Mouse (Mus musculus): Measurements from ENCODE around the gene Islr. TPM values are rescaled to one million over a fixed set of nuclear protein-coding genes. Genes with fewer than 3 reads are reported as not detected.
"Not testable (repeated sequence)": the region's sequence is repeated elsewhere in the genome, so short reads cannot be mapped to it uniquely, and the experiment has no call there.

Gene Islr
- total RNA-seq (2022) = 10 to 100 TPM; 23.6 to 40.9 (median 28.1) TPM

- no peak for DNase-seq
Measured at GRCm38 (mm10) chr9:58203516-58204447, at the start of gene Islr, which contains the start of gene Islr2. Gene Islr, minus strand, starts transcription at chr9:58204306. Gene Islr2, minus strand, starts transcription at chr9:58204319.

- DNase-seq = not testable (repeated sequence)
Measured at GRCm38 (mm10) chr9:58253805-58254122, 49.7 kb upstream of the Islr start.

GRCm38 (mm10) chr9:58253033-58253804, 49.1 kb upstream of the Islr start, which contains the start of gene Stoml1:
Gene Stoml1, plus strand, starts transcription at chr9:58253164.
- DNase-seq = peak; percentile 95

GRCm38 (mm10) chr9:58250730-58251129, 46.6 kb upstream of the Islr start:
- not testable (repeated sequence) for DNase-seq

GRCm38 (mm10) chr9:58250322-58250721, 46.2 kb upstream of the Islr start:
- DNase-seq = no peak

GRCm38 (mm10) chr9:58249592-58250192, 45.6 kb upstream of the Islr start, which contains the start of gene Pml:
Gene Pml, minus strand, starts transcription at chr9:58249786.
- DNase-seq = peak; percentile 76

GRCm38 (mm10) chr9:58248746-58249413, 44.8 kb upstream of the Islr start:
- no peak for DNase-seq

GRCm38 (mm10) chr9:58247064-58247759, 43.1 kb upstream of the Islr start:
- DNase-seq = peak; percentile 72

GRCm38 (mm10) chr9:58246083-58246591, 42.0 kb upstream of the Islr start:
- no peak for DNase-seq

- no peak for DNase-seq
Measured at GRCm38 (mm10) chr9:58243696-58244095, 39.6 kb upstream of the Islr start.

- DNase-seq = no peak
Measured at GRCm38 (mm10) chr9:58242696-58243095, 38.6 kb upstream of the Islr start.

GRCm38 (mm10) chr9:58241780-58242485, 37.8 kb upstream of the Islr start:
- DNase-seq = peak; percentile 64

GRCm38 (mm10) chr9:58234502-58235015, 30.5 kb upstream of the Islr start:
- DNase-seq = no peak

- no peak for DNase-seq
Measured at GRCm38 (mm10) chr9:58232374-58232773, 28.3 kb upstream of the Islr start.

- DNase-seq = no peak
Measured at GRCm38 (mm10) chr9:58231746-58232145, 27.6 kb upstream of the Islr start.

- DNase-seq = no peak
Measured at GRCm38 (mm10) chr9:58228777-58229466, 24.8 kb upstream of the Islr start.

GRCm38 (mm10) chr9:58225915-58226913, 22.1 kb upstream of the Islr start:
- no peak for DNase-seq

GRCm38 (mm10) chr9:58224356-58224755, 20.2 kb upstream of the Islr start:
- no peak for DNase-seq
